Mouse (Mus musculus): ENCODE data around the gene Mgme1. TPM values are rescaled to one million over a fixed set of nuclear protein-coding genes. Genes with fewer than 3 reads are reported as not detected.

Gene Mgme1
- total and polyA plus RNA-seq, 3 experiments: 16.8 to 20.3 TPM; not detected in 1

GRCm38 (mm10) chr2:144239318-144239717 lies 31.1 kb upstream of the Mgme1 start:
- TF ChIP-seq CHD1 (IDR thresholded peaks at IDR 0.05; ENCODE audit: low read depth, low read length): no peak
- no peak for TF ChIP-seq SIN3A (IDR thresholded peaks at IDR 0.05; ENCODE audit: low read length)
- TF ChIP-seq MAZ (IDR thresholded peaks at IDR 0.05; ENCODE audit: low read depth, low read length): no peak
- Histone ChIP-seq H3K4me1 (ENCODE audit: control insufficient read depth in 1 of 2, insufficient read depth in 2 of 2, low read length in 2 of 2) (no peaks in the 10 kb centered on the region), H3K9me3 (replicated peaks; ENCODE audit: insufficient read depth, low read length) (no peaks in the 10 kb centered on the region), H3K9ac (ENCODE audit: control insufficient read depth, low read depth, low read length, poor library complexity, severe bottlenecking) (no peak overlapping the region), H3K4me3 (ENCODE audit: control insufficient read depth in 1 of 2, insufficient read depth in 1 of 2, low read depth in 2 of 2, low read length in 2 of 2) (no peak overlapping the region), H3K79me2 (ENCODE audit: control insufficient read depth, insufficient read depth, low read length, poor library complexity) (no peaks in the 10 kb centered on the region), H3K36me3 (ENCODE audit: control insufficient read depth in 1 of 2, insufficient read depth in 2 of 2, low read length in 2 of 2) (no peaks in the 10 kb centered on the region), H3K27me3 (ENCODE audit: control insufficient read depth in 1 of 2, insufficient read depth in 2 of 2, low read length in 2 of 2) (no peaks in the 10 kb centered on the region), H3K27ac (ENCODE audit: control insufficient read depth, low read depth, low read length) (no peak overlapping the region)
- no peak for DNase-seq (ENCODE audit: low read depth, low spot score)

- no peak for DNase-seq (ENCODE audit: low read depth, low spot score)
- Histone ChIP-seq H3K27ac (ENCODE audit: control insufficient read depth, low read depth, low read length) (no peak overlapping the region), H3K79me2 (ENCODE audit: control insufficient read depth, insufficient read depth, low read length, poor library complexity) (no peaks in the 10 kb centered on the region), H3K4me1 (ENCODE audit: control insufficient read depth in 1 of 2, insufficient read depth in 2 of 2, low read length in 2 of 2) (no peaks in the 10 kb centered on the region), H3K4me3 (ENCODE audit: control insufficient read depth in 1 of 2, insufficient read depth in 1 of 2, low read depth in 2 of 2, low read length in 2 of 2) (no peak overlapping the region), H3K27me3 (ENCODE audit: control insufficient read depth in 1 of 2, insufficient read depth in 2 of 2, low read length in 2 of 2) (no peaks in the 10 kb centered on the region), H3K36me3 (ENCODE audit: control insufficient read depth in 1 of 2, insufficient read depth in 2 of 2, low read length in 2 of 2) (no peaks in the 10 kb centered on the region), H3K9me3 (replicated peaks; ENCODE audit: insufficient read depth, low read length) (no peaks in the 10 kb centered on the region), H3K9ac (ENCODE audit: control insufficient read depth, low read depth, low read length, poor library complexity, severe bottlenecking) (no peak overlapping the region)
- TF ChIP-seq MEF2A (IDR thresholded peaks at IDR 0.05; ENCODE audit: extremely low read depth, insufficient replicate concordance, low read depth, low read length, poor library complexity, severe bottlenecking): no peak
These were observed 30.2 kb upstream of the Mgme1 start for GRCm38 (mm10) chr2:144240095-144240899.

- Histone ChIP-seq H3K4me3 (ENCODE audit: control insufficient read depth in 1 of 2, insufficient read depth in 1 of 2, low read depth in 2 of 2, low read length in 2 of 2) (no peak overlapping the region), H3K9me3 (replicated peaks; ENCODE audit: insufficient read depth, low read length) (no peaks in the 10 kb centered on the region), H3K36me3 (ENCODE audit: control insufficient read depth in 1 of 2, insufficient read depth in 2 of 2, low read length in 2 of 2) (peaks cover 0 to 4% of the 10 kb centered on the region in 2 experiments; a peak in 1 of 4 replicates), H3K27ac (ENCODE audit: control insufficient read depth, low read depth, low read length) (no peak overlapping the region), H3K79me2 (ENCODE audit: control insufficient read depth, insufficient read depth, low read length, poor library complexity) (no peaks in the 10 kb centered on the region), H3K4me1 (ENCODE audit: control insufficient read depth in 1 of 2, insufficient read depth in 2 of 2, low read length in 2 of 2) (no peaks in the 10 kb centered on the region), H3K9ac (ENCODE audit: control insufficient read depth, low read depth, low read length, poor library complexity, severe bottlenecking) (no peak overlapping the region), H3K27me3 (ENCODE audit: control insufficient read depth in 1 of 2, insufficient read depth in 2 of 2, low read length in 2 of 2) (no peaks in the 10 kb centered on the region)
- peak; percentile 43; the same call in 1 of the 2 replicates for TF ChIP-seq ZMIZ1 (IDR thresholded peaks at IDR 0.05; ENCODE audit: low read depth, low read length)
- 0 out of 2 replicates have a peak, but pooled peaks have one; percentile 28 for TF ChIP-seq NELFE (IDR thresholded peaks at IDR 0.05; ENCODE audit: low read depth, low read length)
- no peak for TF ChIP-seq SMC3 (IDR thresholded peaks at IDR 0.05; ENCODE audit: low read depth, low read length)
- no peak for DNase-seq (ENCODE audit: low read depth, low spot score)
These were observed 25.0 kb upstream of the Mgme1 start for GRCm38 (mm10) chr2:144245464-144245863.

DNA sequence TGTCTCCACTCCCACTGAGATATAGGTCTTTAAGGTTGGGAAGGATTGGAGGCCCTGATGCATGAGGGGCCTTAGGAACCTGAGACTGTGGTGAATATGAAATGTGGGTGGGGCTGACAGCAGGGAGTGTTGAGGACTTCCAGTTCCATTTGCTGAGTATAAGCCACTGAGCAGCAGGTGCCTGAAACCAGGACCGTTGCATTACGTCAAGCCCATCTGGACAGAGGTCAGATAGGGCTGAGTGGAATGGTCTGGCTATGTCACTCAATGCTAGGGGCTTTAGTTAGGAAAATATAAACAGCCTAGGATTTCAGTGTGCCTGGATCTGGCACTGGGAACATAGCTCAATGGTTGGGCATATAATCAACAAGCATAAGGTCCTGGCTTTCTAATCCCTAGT lies 24.2 kb upstream of the Mgme1 start:
- TF ChIP-seq POLR2A (IDR thresholded peaks at IDR 0.05; ENCODE audit: control insufficient read depth in 1 of 2, insufficient read depth in 1 of 2, low read depth in 1 of 2, low read length in 2 of 2, poor library complexity in 1 of 2) (no peak; a peak in 1 of 4 replicates), POLR2AphosphoS2 (IDR thresholded peaks at IDR 0.05; ENCODE audit: low read length) (no peak; the same call in 1 of the 2 replicates), HCFC1 (IDR thresholded peaks at IDR 0.05; ENCODE audit: low read depth, low read length) (no peak), ETS1 (IDR thresholded peaks at IDR 0.05; ENCODE audit: low read depth, low read length) (no peak), CHD2 (IDR thresholded peaks at IDR 0.05; ENCODE audit: low read length) (no peak), ZNF384 (IDR thresholded peaks at IDR 0.05; ENCODE audit: low read depth, low read length) (no peak), TAL1 (IDR thresholded peaks at IDR 0.05; ENCODE audit: low read length) (no peak), MAX (IDR thresholded peaks at IDR 0.05; ENCODE audit: low read length) (0 out of 2 replicates have a peak, but pooled peaks have one; percentile 24), ZKSCAN1 (IDR thresholded peaks at IDR 0.05; ENCODE audit: low read depth, low read length) (no peak), USF1 (IDR thresholded peaks at IDR 0.05; ENCODE audit: low read depth, low read length) (no peak), ZMIZ1 (IDR thresholded peaks at IDR 0.05; ENCODE audit: low read depth, low read length) (peak; percentile 9; the same call in 1 of the 2 replicates)
- Histone ChIP-seq H3K79me2 (ENCODE audit: control insufficient read depth, insufficient read depth, low read length, poor library complexity) (no peaks in the 10 kb centered on the region), H3K9ac (ENCODE audit: control insufficient read depth, low read depth, low read length, poor library complexity, severe bottlenecking) (no peak overlapping the region), H3K9me3 (replicated peaks; ENCODE audit: insufficient read depth, low read length) (no peaks in the 10 kb centered on the region), H3K27ac (ENCODE audit: control insufficient read depth, low read depth, low read length) (no peak overlapping the region), H3K4me1 (ENCODE audit: control insufficient read depth in 1 of 2, insufficient read depth in 2 of 2, low read length in 2 of 2) (no peaks in the 10 kb centered on the region), H3K36me3 (ENCODE audit: control insufficient read depth in 1 of 2, insufficient read depth in 2 of 2, low read length in 2 of 2) (peaks cover 0 to 10% of the 10 kb centered on the region in 2 experiments; a peak in 1 of 4 replicates), H3K4me3 (ENCODE audit: control insufficient read depth in 1 of 2, insufficient read depth in 1 of 2, low read depth in 2 of 2, low read length in 2 of 2) (no peak overlapping the region), H3K27me3 (ENCODE audit: control insufficient read depth in 1 of 2, insufficient read depth in 2 of 2, low read length in 2 of 2) (no peaks in the 10 kb centered on the region)
- no peak for DNase-seq (ENCODE audit: low read depth, low spot score)

All from MEL (cell line).